Mouse (Mus musculus) right cerebral cortex, postnatal 14 days (tissue): ENCODE measurements around the gene Mrps34.

ENCODE experiments used
- DNase-seq: peaks from one replicate; pipeline ENCODE4 v3.0.0; 2022

Mrps34 gene

DNA sequence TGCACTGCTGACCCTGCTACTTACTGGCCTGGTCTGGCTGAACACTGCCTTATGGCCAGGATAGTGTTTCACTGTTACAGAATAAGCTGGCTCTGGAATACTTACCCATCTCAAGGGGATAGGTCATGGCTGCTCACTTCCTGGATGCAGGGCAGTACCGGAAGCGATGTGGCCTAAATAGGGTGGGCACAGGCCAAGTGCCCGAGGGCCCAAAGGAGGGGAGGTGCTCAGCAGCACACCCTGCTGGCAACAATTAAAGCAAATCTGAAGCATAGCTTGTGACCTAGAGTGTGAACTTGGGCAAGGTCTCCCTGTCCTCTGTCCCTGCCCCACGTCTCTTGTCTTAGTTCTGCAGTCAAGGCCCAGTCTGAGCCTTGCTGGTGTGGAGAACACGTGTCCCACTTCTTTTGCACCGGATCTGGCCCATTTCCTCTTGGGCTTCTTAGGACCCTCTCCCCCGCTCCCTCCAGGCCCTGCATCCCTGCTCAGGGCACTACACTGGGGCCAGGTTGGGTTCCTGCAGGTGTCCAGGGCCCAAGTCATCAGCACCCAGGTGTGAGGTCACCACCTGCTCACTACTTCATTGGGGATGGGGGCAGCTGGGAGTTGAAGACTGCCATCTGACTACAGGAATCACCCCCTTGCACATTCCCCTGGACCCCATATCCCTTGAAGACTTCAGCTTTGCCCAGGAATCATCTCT lies 13.0 kb upstream of the Mrps34 start:
- DNase-seq = no peak

DNA sequence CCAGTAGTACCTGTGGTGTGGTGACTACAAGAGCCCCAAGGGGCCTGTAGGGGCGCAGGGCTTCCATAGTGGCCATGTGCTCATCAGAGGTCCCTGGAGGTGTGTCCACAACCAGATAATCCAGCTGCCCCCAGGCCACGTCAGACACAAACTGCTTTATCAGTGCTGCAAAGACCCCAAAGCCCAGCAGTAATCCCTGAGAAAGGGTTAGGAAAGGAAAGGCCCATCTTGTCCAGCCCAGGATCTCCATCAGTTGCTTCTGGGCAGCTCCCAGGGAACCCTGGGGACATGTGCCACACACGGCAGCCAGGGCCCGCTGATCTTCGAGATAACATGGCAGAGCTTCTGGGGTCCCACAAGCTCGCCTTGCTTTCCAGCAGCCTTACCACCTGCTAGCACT lies 10.5 kb upstream of the Mrps34 start:
- DNase-seq = no peak

DNA sequence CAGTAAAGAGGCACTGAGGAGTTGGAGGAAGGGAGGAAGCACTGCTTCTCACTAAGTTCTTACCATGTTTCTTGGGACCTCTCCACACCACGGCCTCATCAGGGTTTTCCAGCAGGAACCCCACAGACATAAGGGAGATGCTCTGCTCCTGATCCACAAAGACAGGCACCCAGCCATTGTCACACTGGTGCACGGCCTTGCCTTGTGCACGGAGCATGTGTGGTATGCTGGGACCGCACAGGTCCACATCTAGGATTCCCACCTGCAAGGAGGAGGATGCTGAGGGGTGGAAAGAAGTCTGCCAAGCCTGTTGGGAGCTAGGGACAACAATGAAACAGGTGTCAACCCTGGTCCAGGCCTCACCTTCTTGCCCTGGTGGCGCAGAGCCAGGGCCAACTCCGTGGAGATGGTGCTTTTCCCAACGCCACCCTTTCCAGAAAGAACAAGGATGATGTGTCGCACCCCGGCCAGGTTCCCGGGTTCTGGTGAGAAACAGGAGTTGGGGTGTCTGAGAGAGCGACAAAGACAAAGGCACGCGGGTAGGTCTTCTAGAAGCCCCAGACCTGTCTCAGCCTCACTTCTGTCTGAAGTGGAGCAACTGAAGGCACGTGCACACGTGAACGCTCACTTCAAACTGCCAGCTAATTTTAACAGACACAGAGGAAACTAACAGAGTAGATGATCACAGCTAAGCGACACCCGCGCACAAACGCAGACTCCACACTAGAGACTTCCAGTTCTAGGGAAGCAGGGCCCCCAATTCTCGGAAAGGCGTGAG lies 9.4 kb upstream of the Mrps34 start:
- DNase-seq = no peak

- peak; percentile 99 for DNase-seq
Observed at GRCm38 (mm10) chr17:24886134-24886931, 8.6 kb upstream of the Mrps34 start, which contains the start of the genes Nubp2 and Spsb3. TSS of gene Nubp2 (minus strand) at chr17:24886349. TSS of gene Spsb3 (plus strand) at chr17:24886643.

DNA sequence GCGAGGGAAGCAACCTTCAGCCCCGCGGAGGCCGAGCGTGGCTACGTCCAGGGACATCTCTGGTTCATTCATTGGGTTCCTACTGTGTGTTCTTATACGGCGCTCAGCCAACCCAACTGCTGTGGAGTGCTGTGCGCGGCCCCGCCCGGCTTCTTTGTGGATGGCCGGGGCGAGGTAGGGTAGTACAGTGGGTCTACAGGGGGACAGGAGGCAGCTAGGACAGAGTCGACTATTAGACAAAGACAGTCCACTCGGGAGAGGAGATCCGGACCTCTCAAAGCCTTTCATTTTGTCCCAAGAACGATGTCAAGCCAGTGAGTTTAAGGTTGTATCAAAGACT lies 8.0 kb upstream of the Mrps34 start:
- no peak for DNase-seq

DNA sequence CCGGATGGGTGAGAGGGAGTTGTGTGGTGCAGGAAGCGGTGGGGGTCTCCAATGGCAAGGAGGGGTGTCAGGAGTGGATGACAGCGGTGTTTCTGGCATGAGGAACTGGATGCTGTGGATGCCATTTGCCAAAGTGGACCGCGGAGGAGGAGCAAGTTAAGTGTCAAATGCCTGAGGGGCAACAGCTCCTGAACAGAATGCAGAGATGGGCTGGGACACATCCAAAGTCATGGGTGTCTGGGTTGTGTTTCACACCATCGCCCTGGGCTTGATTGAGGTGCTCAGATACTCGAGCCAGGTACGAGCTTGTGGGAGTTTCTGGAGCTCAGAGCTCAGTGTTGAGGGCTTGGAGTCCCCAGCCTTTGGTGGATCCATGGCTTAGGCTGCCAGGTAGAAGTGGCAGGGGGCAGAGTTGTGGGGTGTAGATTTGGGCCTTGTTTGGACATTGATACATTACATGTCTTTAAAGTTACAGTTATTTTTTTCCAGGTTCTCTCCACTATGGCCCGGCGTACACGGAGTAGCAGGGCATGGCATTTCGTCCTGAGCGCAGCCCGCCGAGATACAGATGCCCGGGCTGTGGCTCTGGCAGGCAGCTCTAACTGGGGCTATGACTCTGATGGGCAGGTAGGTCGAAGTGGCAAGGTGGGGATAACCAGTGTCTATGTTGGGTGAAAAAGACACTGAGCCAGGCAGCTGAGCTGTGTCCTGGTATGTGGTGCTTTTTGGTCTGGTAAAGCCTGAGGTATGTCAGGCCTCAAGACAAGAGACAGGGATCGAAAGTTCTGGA lies 7.4 kb upstream of the Mrps34 start:
- DNase-seq = no peak

GRCm38 (mm10) chr17:24888862-24889261 lies 6.1 kb upstream of the Mrps34 start:
- DNase-seq = no peak

DNA sequence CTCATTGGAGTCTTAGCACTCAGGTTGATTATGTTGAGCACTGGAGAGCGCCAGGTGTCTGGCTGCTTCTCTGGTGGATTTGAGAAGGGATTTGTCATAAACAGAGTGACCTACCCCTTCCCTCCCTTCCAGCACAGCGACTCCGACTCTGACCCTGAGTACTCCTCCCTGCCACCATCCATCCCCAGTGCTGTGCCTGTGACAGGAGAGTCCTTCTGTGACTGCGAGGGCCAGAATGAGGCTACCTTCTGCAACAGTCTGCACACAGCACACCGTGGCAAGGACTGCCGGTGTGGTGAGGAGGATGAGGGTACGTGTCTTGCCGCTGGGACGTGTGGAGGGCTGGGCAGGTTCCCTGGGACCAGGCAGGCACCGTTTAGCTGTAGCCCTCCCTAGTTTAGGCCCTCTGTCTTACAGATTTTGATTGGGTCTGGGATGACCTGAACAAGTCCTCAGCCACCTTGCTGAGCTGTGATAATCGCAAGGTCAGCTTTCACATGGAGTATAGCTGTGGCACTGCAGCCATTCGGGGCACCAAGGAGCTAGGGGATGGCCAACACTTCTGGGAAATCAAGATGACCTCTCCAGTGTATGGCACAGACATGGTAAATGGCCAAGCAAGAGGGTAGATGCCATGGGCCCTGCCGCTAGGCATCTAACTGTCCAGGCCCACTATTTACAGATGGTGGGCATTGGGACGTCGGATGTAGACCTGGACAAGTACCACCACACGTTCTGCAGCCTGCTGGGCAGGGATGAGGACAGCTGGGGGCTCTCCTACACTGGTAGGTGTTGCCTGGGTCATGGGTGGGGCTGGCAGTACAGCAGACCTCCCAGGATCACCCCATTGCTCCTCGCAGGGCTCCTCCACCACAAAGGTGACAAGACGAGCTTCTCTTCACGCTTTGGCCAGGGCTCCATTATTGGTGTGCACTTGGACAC lies 4.5 kb upstream of the Mrps34 start:
- no peak for DNase-seq

GRCm38 (mm10) chr17:24891321-24891720 lies 3.6 kb upstream of the Mrps34 start:
- no peak for DNase-seq

DNA sequence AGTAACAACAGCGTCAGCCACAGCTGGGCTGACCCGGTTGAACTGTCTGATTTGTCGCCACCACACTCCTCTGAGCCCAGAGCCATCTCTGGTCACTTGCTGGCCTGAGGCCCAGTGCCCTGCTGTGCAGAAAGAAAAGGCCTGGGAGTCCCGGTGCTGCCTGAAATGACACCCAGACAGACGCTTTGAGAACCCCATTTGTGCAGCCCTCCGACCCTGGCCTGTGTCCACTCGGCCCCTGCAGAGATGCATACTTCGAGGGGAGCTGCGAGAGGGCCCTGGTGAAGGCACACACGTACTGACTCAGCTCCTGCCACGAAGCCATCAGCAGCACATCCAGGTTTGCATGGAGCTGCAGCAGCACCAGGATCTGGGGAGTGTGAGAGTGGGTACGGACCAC lies 2.1 kb upstream of the Mrps34 start:
- DNase-seq = no peak

DNA sequence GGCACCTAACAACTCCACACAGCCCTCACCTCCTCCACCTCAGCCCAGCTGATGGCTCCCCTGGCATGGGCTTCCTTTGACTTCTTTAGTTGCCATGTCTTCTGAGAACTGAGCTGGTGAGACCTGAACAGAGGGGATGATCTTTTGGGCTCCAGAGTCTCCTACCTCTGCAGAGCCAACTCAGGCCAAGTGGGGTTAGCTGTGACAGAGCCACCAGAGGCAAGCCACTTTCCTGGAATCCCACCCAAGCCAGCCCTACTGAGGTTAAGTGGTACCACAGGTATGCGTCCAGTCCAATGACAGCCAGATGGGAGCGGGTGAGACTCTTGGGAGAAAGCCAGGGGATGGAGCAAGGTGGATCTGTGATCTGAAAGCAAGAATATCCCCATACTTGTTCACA lies 1.6 kb upstream of the Mrps34 start:
- no peak for DNase-seq

DNA sequence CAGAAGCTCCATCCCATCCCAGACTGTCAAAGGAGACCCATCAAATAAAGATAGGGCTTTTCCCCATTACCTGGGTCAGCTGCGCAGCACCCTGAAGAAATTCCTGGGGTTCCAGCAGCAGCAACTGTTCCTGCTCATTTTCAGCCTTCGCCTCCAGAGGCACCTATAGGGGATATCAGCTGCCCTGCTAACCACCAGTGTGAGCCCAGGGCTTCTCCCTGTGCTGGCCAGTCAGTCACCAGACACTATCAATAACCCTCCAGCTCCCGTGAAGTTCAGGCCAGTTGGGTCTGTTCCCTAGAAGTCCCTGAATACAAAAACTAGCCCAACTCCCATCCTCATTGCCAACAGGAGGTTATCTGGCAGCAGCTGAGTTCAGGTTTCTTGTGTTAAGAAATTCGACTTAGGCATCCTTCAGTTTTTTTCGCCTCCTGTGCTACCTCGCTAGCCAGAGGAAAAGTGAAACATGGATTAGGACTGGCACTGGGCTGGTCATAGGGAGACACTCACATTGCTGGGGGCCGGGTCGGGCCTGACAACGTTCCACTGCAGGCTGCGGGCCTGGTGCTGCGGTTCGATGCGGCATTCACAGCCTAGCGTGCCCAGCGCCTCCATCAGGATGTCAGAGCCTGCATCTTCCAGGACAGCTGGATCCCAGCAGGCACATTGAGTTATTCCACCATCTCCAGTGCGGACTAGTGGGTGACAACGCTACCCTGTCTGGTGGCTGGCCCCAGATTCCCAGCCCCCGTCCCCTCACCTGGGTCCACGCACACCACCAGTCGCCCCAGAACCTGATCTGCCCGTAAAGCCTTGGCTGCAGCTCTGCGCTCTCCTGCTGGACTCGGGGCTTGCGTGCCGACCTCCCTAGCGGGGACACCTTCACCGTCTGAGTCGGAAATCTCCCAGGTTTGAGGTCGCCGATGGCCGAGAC lies 588 bp upstream of the Mrps34 start:
- DNase-seq = no peak

DNA sequence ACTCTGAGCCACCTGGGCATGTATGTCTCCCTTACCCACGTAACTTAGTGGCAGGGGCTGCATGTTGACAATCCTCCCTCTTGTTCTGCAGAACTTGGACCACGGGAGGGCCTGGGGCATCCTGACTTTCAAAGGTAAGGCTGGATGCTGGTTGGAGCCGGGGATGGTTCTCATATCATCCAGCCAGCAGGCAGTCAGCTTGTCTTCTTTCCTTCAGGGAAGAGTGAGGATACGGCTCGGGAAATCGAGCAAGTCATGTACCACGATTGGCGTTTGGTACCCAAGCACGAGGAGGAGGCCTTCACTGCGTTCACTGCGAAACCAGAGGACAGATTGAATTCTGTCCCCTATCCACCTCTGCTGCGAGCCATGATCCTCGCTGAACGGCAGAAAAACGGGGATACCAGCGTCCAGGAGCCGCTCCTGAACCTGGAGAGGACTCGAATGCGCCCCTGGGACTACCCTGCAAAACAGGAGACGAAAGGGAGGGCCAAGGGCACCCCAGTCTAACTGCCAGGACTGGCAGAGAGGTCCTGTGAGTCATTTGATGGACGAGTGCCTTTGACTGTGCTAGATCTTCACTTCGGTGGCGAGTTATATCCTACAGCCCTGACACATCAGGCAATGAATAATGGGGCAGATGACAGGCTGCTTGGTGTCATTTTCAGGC lies 790 bp downstream of the Mrps34 start:
- no peak for DNase-seq

- DNase-seq = peak; percentile 74
Observed at GRCm38 (mm10) chr17:24896241-24896992, 1.5 kb downstream of the Mrps34 start, which contains the start of gene Nme3. TSS of gene Nme3 (plus strand) at chr17:24896500.

DNA sequence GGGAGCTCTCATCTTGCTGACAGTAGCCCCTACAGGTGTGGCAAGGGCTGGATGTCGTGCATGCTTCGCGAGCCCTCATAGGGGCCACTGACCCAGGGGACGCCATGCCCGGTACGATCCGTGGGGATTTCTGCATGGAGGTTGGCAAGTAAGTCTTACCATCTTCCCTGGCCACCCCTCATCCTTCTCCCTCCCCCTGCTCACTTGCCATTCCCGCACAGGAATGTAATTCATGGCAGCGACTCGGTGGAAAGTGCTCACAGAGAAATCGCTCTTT lies 2.0 kb downstream of the Mrps34 start:
- DNase-seq = no peak

DNA sequence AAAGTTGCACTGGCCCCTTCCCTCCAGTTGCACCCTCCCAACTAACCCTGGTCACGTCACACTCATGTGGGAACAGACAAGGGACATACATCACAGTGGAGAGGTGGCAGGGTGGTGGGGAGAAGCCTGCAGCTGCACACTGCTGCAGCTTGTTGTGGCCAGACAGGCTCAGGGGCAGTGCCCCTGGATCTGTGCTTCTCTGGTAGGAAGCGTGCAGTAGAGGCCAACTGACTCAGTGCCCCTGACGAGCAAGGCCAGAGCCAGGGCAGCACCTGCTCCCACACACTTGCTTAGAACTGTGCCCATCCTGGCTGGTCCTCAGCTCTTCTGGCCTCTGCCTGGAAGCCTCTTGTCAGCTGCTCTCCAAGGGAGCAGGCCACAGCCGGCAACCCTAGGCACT lies 2.7 kb downstream of the Mrps34 start:
- DNase-seq = no peak

DNA sequence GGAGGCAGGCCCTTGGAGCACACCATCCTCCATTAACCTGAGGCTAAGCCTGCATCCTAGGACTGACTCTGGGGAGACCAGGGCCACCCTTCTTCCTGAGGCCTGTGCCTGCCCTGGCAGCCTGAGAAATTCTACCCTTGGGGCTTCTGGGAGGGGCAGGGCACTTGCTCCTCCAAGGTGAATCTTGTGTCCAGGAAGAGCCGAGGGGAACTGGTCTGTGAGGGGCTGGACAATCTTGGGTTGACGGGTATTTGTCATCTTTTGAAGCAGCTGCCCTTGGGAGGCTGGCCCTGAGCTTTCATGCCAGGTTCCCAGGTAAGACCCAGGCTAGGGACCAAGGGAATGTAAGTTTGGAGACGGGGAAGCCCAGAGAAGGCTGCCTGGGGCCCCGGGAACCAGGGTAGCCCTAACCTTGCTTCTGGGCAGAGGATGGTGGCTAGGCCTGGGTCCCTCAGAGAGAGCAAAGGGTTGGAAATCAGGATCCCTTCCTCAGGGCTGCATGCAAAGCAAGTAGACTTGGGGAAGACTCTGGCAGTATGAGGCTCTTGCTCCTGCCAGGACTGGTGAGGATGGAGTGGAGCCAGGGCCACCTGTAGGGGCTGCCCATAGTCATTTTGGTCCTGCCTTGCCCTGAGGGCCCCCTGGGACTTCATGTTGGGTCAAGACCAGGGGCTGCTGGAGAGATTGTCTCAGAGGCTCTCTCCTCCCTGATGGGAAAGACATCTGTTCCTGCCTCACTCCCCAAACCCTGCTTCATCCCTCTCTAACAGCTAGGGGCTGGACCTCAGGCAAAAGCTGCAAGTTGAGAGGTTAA lies 3.3 kb downstream of the Mrps34 start:
- DNase-seq = no peak

DNA sequence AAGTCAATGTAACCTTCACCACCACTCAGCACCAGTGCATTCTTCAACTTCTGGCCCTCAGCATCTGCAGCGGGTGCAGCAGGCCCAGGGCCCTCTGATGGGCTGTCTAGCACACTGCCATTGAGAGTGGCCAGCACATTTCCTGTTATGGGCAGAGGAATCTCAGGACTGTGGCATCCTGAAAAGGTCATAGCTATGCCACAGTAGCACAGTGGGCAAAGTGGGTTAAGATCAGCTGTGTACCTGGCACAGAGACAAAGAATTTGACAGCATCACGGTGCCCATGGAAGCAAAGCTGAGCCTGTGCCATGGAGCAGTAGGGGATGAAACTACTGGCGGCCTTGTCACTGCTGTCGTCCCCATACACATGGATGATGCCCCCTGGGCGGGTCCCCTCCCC lies 4.2 kb downstream of the Mrps34 start:
- no peak for DNase-seq

DNA sequence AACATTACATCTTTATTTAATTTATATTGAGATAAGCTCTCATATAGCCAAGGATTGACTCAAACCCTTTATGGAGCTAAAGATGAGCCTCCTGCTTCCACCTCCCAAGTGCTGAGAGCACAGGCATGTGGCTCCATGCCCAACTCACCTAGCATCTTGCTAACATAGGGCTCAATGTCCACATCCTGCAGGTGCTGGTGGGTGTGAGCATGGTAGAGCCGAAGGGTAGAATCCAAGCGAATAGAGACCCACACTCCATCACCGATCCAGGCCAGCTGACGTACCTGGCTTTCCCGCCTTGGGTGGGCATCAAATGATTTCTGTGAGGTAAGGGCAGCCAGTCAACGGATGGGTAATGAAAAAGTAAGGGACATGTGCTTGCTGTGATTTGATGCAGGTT lies 5.1 kb downstream of the Mrps34 start:
- no peak for DNase-seq
